Mouse (Mus musculus) C2C12 (cell line): ENCODE measurements around the gene Rnf123.

Experiments
- CEBPB ChIP-seq: IDR thresholded peaks from one replicate; pipeline ENCODE4 v1.6.1; 2011; ENCODE audit warnings: low read depth, mild to moderate bottlenecking, control low read depth, moderate library complexity
- CTCF ChIP-seq: IDR thresholded peaks from one replicate; pipeline ENCODE4 v1.5.1; 2011; ENCODE audit not compliant: control insufficient read depth, insufficient read depth, insufficient read length
- FOSL1 ChIP-seq: IDR thresholded peaks from one replicate; pipeline ENCODE4 v1.8.0; 2011; ENCODE audit warnings: mild to moderate bottlenecking, low read length; ENCODE audit not compliant: poor library complexity, insufficient read depth, severe bottlenecking
- MAX ChIP-seq: IDR thresholded peaks from one replicate; pipeline ENCODE4 v1.6.1; 2011; ENCODE audit warnings: mild to moderate bottlenecking, control low read depth
- MYOD1 ChIP-seq: IDR thresholded peaks from one replicate; pipeline ENCODE4 v1.6.1; 2011; ENCODE audit warnings: low read depth; ENCODE audit not compliant: control insufficient read depth, insufficient read length
- MYOG ChIP-seq: IDR thresholded peaks from one replicate; pipeline ENCODE4 v1.6.1; 2011; ENCODE audit not compliant: control insufficient read depth, insufficient read length; ENCODE audit errors: extremely low read depth
- USF1 ChIP-seq: IDR thresholded peaks from one replicate; pipeline ENCODE4 v1.6.1; 2011; ENCODE audit warnings: low read depth, mild to moderate bottlenecking, control low read depth, moderate library complexity

- TF ChIP-seq CTCF (no peak), CEBPB (no peak), USF1 (no peak), MYOD1 (no peak), MYOG (no peak), MAX (no peak), FOSL1 (no peak)
Observed at GRCm38 (mm10) chr9:108052411-108052810, 30.7 kb downstream of the Rnf123 start.
